Mouse (Mus musculus): ENCODE results near the gene Rbp7.
"Not testable (repeated sequence)": the region's sequence is repeated elsewhere in the genome, so short reads cannot be mapped to it uniquely, and the experiment has no call there.

The Rbp7 gene

GRCm38 (mm10) chr4:149454879-149455278 lies at the start of gene Rbp7:
Gene Rbp7 (minus strand): TSS chr4:149454978.
- DNase-seq: no peak

GRCm38 (mm10) chr4:149504363-149504762 lies 49.6 kb upstream of the Rbp7 start:
- DNase-seq: no peak

- no peak for DNase-seq
These were observed 45.0 kb upstream of the Rbp7 start for GRCm38 (mm10) chr4:149499790-149500189.

- no peak for DNase-seq
These were observed 44.1 kb upstream of the Rbp7 start for GRCm38 (mm10) chr4:149498901-149499300.

GRCm38 (mm10) chr4:149496612-149497011 lies 41.8 kb upstream of the Rbp7 start:
- no peak for DNase-seq

- DNase-seq: no peak
These were observed 36.4 kb upstream of the Rbp7 start for GRCm38 (mm10) chr4:149491151-149491550.

GRCm38 (mm10) chr4:149489415-149490240 lies 34.9 kb upstream of the Rbp7 start:
- no peak for DNase-seq

- DNase-seq: no peak
These were observed 33.0 kb upstream of the Rbp7 start for GRCm38 (mm10) chr4:149487729-149488128.

- no peak for DNase-seq
These were observed 31.0 kb upstream of the Rbp7 start for GRCm38 (mm10) chr4:149485825-149486206.

- peak; percentile 92 for DNase-seq
These were observed 30.5 kb upstream of the Rbp7 start, which contains the start of the genes Nmnat1 and Lzic for GRCm38 (mm10) chr4:149485053-149485824. Gene Nmnat1 (minus strand): TSS chr4:149485202. Gene Lzic (plus strand): TSS chr4:149485229.

GRCm38 (mm10) chr4:149484566-149484965 lies 29.8 kb upstream of the Rbp7 start:
- peak; percentile 8 for DNase-seq

GRCm38 (mm10) chr4:149477078-149477477 lies 22.3 kb upstream of the Rbp7 start, which contains the start of gene Tmem274:
Gene Tmem274 (plus strand): TSS chr4:149477378.
- no peak for DNase-seq

GRCm38 (mm10) chr4:149475096-149475495 lies 20.3 kb upstream of the Rbp7 start:
- no peak for DNase-seq

- DNase-seq: no peak
These were observed 14.8 kb upstream of the Rbp7 start for GRCm38 (mm10) chr4:149469557-149469956.

GRCm38 (mm10) chr4:149463435-149463950 lies 8.7 kb upstream of the Rbp7 start:
- DNase-seq: no peak

GRCm38 (mm10) chr4:149462305-149462971 lies 7.7 kb upstream of the Rbp7 start:
- DNase-seq: no peak

- no peak for DNase-seq
These were observed 7.0 kb upstream of the Rbp7 start for GRCm38 (mm10) chr4:149461579-149462304.

GRCm38 (mm10) chr4:149460475-149460874 lies 5.7 kb upstream of the Rbp7 start:
- DNase-seq: not testable (repeated sequence)

GRCm38 (mm10) chr4:149459425-149459824 lies 4.6 kb upstream of the Rbp7 start:
- no peak for DNase-seq

- no peak for DNase-seq
These were observed 3.7 kb upstream of the Rbp7 start for GRCm38 (mm10) chr4:149458526-149458925.

- no peak for DNase-seq
These were observed 3.2 kb upstream of the Rbp7 start for GRCm38 (mm10) chr4:149457831-149458430.

GRCm38 (mm10) chr4:149457163-149457562 lies 2.4 kb upstream of the Rbp7 start:
- DNase-seq: not testable (repeated sequence)
